8 mouse cellular contexts compared by ENCODE assay signal in genomic region chr12:71832225-71832624, GRCm38 (mm10). TPM values are rescaled to one million over a fixed set of nuclear protein-coding genes. Genes with fewer than 3 reads are reported as not detected.
A peak's percentile ranks its signal among the peaks of the same experiment; 100 is the strongest.
DNase-seq lines count a peak whose midpoint lies in the region; ATAC-seq and TF ChIP-seq lines count a peak whose summit lies in the region.

No protein-coding gene starts in this region.

- peak overlapping the region; percentile 87 for H3K9ac ChIP-seq in lung, postnatal 0 days (replicated peaks; ENCODE audit: low read depth)

- no peak for TF ChIP-seq EP300 in lung, postnatal 0 days (IDR thresholded peaks at IDR 0.05)

- peak; percentile 74 for DNase-seq in Muller cell, postnatal 12 days (ENCODE audit: inconsistent ontology term)
- peak; percentile 60 for DNase-seq in cerebellum, adult 9-10 months
- DNase-seq in layer of hippocampus, postnatal 10 days (ENCODE audit: low spot score in 2 of 2): peak; percentile 69
- DNase-seq in lung, postnatal 0 days (ENCODE audit: low spot score): peak; percentile 83
- peak; percentile 29 for DNase-seq in ovary, postnatal 14 days (ENCODE audit: low spot score)
- peak; percentile 33 to 48 for DNase-seq in urinary bladder, postnatal 36 days (ENCODE audit: low spot score in 2 of 2)

- peak overlapping the region; percentile 89 for H3K27ac ChIP-seq in lung, postnatal 0 days (ENCODE audit: low read length)

- H3K4me3 ChIP-seq in lung, postnatal 0 days (ENCODE audit: low read depth, low read length): peak overlapping the region; percentile 73

- ATAC-seq in frontal cortex, adult (ENCODE audit: low TSS enrichment): peak; percentile 14; the same call in 1 of the 2 replicates
- ATAC-seq in hematopoietic stem cell, adult 5-6 weeks (replicated peaks in 1 of 2; ENCODE audit: insufficient read depth in 1 of 2, low FRiP score in 2 of 2, low TSS enrichment in 1 of 2, low read depth in 1 of 2, poor library complexity in 2 of 2, severe bottlenecking in 2 of 2): peak; percentile 38 to 50; a peak in 2 of 4 replicates
- ATAC-seq in lung, postnatal 0 days: no peak

- H3K9me3 ChIP-seq in lung, postnatal 0 days (ENCODE audit: low read length): no peaks in the 10 kb centered on the region

- no peaks in the 10 kb centered on the region for H3K27me3 ChIP-seq in lung, postnatal 0 days (replicated peaks; ENCODE audit: insufficient read depth, low read length)

- no peaks in the 10 kb centered on the region for H3K36me3 ChIP-seq in lung, postnatal 0 days (ENCODE audit: insufficient read depth, low read length)

- peak overlapping the region; percentile 91 for H3K4me2 ChIP-seq in lung, postnatal 0 days (replicated peaks; ENCODE audit: low read depth, low read length)

- WGBS in lung, postnatal 0 days: under 1% methylated on average over 12 of the region's 12 CpGs

- TF ChIP-seq CTCF in lung, postnatal 0 days (IDR thresholded peaks at IDR 0.05): no peak

- peaks cover 33% of the 10 kb centered on the region for H3K4me1 ChIP-seq in lung, postnatal 0 days (ENCODE audit: insufficient read depth, low read depth, low read length)

RNA-seq across cellular contexts. Expression of gene Daam1, which starts 1.3 kb away (rescaled TPM):
- 8.4 and 11.7 TPM in 2 replicates for total RNA-seq in hematopoietic stem cell, adult 5-6 weeks (2017)
- 10 to 100 TPM; 89.9 to 96.7 TPM for total RNA-seq in layer of hippocampus, postnatal 10 days (2021)
- polyA plus RNA-seq in lung, postnatal 0 days (2015; fragmentation: Nextera tagmentation; extraction: Ambion mirVana): 11.0 and 12.1 TPM in 2 replicates

Comparison
In these comparisons a context has a peak if more than half of its experiments do, and no peak if none do; other contexts are left out.
1. DNase-seq: peak in every context shown above with its lines; median percentile 83 in lung, postnatal 0 days; 74 in Muller cell, postnatal 12 days; 69 in layer of hippocampus, postnatal 10 days; 60 in cerebellum, adult 9-10 months; 40 in urinary bladder, postnatal 36 days; 29 in ovary, postnatal 14 days.